Mouse (Mus musculus) erythroblast, embryonic 14.5 days (primary cell): ENCODE measurements around the gene Cdc7.

ENCODE experiments used
- GATA1 ChIP-seq: IDR thresholded peaks from 2 replicates; pipeline ENCODE4 v1.6.1; 2012; ENCODE audit warnings: low read length, inconsistent platforms, mixed read lengths
- TAL1 ChIP-seq: IDR thresholded peaks from 3 replicates; pipeline ENCODE4 v1.6.1; 2012; ENCODE audit warnings: low read length, inconsistent platforms, mixed read lengths

DNA sequence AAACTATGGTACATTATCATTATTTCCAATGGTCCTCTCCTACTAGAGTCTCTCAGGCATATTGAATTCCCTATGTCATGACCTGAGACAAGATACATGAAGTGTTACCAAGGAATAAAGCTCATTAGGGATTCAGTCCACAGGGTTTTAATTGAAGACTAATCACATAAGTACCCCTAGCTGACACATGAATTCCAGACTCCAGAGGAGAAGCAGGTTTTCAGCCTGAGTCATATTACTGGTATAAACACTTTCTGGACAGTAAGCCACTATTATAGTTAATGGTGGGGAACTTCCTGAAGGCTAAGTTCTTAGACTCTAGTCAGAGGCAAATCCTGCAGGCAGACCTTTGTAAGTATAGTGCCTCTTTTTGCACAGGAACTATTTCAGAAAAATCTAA is 44.8 kb upstream of the Cdc7 start:
- no peak for TF ChIP-seq GATA1
- TF ChIP-seq TAL1: no peak
